Mouse (Mus musculus): ENCODE data around the gene Gipc1. TPM values are rescaled to one million over a fixed set of nuclear protein-coding genes. Genes with fewer than 3 reads are reported as not detected.

Gipc1 gene
- polyA plus RNA-seq, 1 experiment, result 17.3 TPM

- WGBS, result 48% methylated on average over 6 of the region's 6 CpGs
- Histone ChIP-seq H3K4me1 (ENCODE audit: control insufficient read depth, insufficient read depth, low read length) (no peaks in the 10 kb centered on the region; the same call in 1 of the 2 replicates), H3K4me3 (replicated peaks; ENCODE audit: control insufficient read depth, low read depth, low read length) (no peak overlapping the region), H3K27ac (ENCODE audit: control insufficient read depth, insufficient read depth, low read depth, low read length, poor library complexity) (0 out of 2 replicates have a peak overlapping the region, but pooled peaks have one; percentile 21)
- TF ChIP-seq CTCF (IDR thresholded peaks at IDR 0.05; ENCODE audit: control insufficient read depth, insufficient read depth, low read length), result no peak
- TF ChIP-seq POLR2A (IDR thresholded peaks at IDR 0.05; ENCODE audit: borderline replicate concordance, control insufficient read depth, low read depth, low read length), result no peak
Observed at GRCm38 (mm10) chr8:83625676-83626299, 26.7 kb upstream of the Gipc1 start.

- H3K4me3 ChIP-seq (replicated peaks; ENCODE audit: control insufficient read depth, low read depth, low read length), result no peak overlapping the region
- 78% methylated on average over 7 of the region's 7 CpGs for WGBS
- H3K4me1 ChIP-seq (ENCODE audit: control insufficient read depth, insufficient read depth, low read length), result peaks cover 1% of the 10 kb centered on the region; the same call in 1 of the 2 replicates
- TF ChIP-seq POLR2A (IDR thresholded peaks at IDR 0.05; ENCODE audit: borderline replicate concordance, control insufficient read depth, low read depth, low read length) (no peak), CTCF (IDR thresholded peaks at IDR 0.05; ENCODE audit: control insufficient read depth, insufficient read depth, low read length) (no peak)
- H3K27ac ChIP-seq (ENCODE audit: control insufficient read depth, insufficient read depth, low read depth, low read length, poor library complexity), result no peak overlapping the region
Observed at GRCm38 (mm10) chr8:83632083-83632707, 20.3 kb upstream of the Gipc1 start.

GRCm38 (mm10) chr8:83638856-83639255, 13.6 kb upstream of the Gipc1 start:
- H3K27ac ChIP-seq (ENCODE audit: control insufficient read depth, insufficient read depth, low read depth, low read length, poor library complexity), result no peak overlapping the region
- WGBS, result 73% methylated on average over 4 of the region's 4 CpGs
- H3K4me1 ChIP-seq (ENCODE audit: control insufficient read depth, insufficient read depth, low read length), result no peaks in the 10 kb centered on the region
- no peak overlapping the region for H3K4me3 ChIP-seq (replicated peaks; ENCODE audit: control insufficient read depth, low read depth, low read length)
- no peak for TF ChIP-seq CTCF (IDR thresholded peaks at IDR 0.05; ENCODE audit: control insufficient read depth, insufficient read depth, low read length)
- TF ChIP-seq POLR2A (IDR thresholded peaks at IDR 0.05; ENCODE audit: borderline replicate concordance, control insufficient read depth, low read depth, low read length), result no peak

GRCm38 (mm10) chr8:83639649-83640048, 12.8 kb upstream of the Gipc1 start:
- TF ChIP-seq CTCF (IDR thresholded peaks at IDR 0.05; ENCODE audit: control insufficient read depth, insufficient read depth, low read length), result no peak
- TF ChIP-seq POLR2A (IDR thresholded peaks at IDR 0.05; ENCODE audit: borderline replicate concordance, control insufficient read depth, low read depth, low read length), result no peak
- 31% methylated on average over 5 of the region's 5 CpGs for WGBS
- Histone ChIP-seq H3K4me3 (replicated peaks; ENCODE audit: control insufficient read depth, low read depth, low read length) (no peak overlapping the region), H3K4me1 (ENCODE audit: control insufficient read depth, insufficient read depth, low read length) (no peaks in the 10 kb centered on the region), H3K27ac (ENCODE audit: control insufficient read depth, insufficient read depth, low read depth, low read length, poor library complexity) (no peak overlapping the region)

GRCm38 (mm10) chr8:83647511-83647910, 5.0 kb upstream of the Gipc1 start:
- Histone ChIP-seq H3K27ac (ENCODE audit: control insufficient read depth, insufficient read depth, low read depth, low read length, poor library complexity) (no peak overlapping the region), H3K4me1 (ENCODE audit: control insufficient read depth, insufficient read depth, low read length) (no peaks in the 10 kb centered on the region; the same call in none of the 2 replicates), H3K4me3 (replicated peaks; ENCODE audit: control insufficient read depth, low read depth, low read length) (no peak overlapping the region)
- TF ChIP-seq CTCF (IDR thresholded peaks at IDR 0.05; ENCODE audit: control insufficient read depth, insufficient read depth, low read length), result no peak
- TF ChIP-seq POLR2A (IDR thresholded peaks at IDR 0.05; ENCODE audit: borderline replicate concordance, control insufficient read depth, low read depth, low read length), result no peak
- WGBS, result 98% methylated on average over 11 of the region's 11 CpGs

- 93% methylated on average over 4 of the region's 4 CpGs for WGBS
- H3K4me1 ChIP-seq (ENCODE audit: control insufficient read depth, insufficient read depth, low read length), result no peaks in the 10 kb centered on the region; the same call in none of the 2 replicates
Observed at GRCm38 (mm10) chr8:83648031-83648430, 4.4 kb upstream of the Gipc1 start.

GRCm38 (mm10) chr8:83649699-83650098, 2.8 kb upstream of the Gipc1 start:
- WGBS, result 88% methylated on average over 6 of the region's 6 CpGs
- Histone ChIP-seq H3K4me3 (replicated peaks; ENCODE audit: control insufficient read depth, low read depth, low read length) (no peak overlapping the region), H3K4me1 (ENCODE audit: control insufficient read depth, insufficient read depth, low read length) (no peaks in the 10 kb centered on the region; the same call in none of the 2 replicates), H3K27ac (ENCODE audit: control insufficient read depth, insufficient read depth, low read depth, low read length, poor library complexity) (no peak overlapping the region)
- TF ChIP-seq POLR2A (IDR thresholded peaks at IDR 0.05; ENCODE audit: borderline replicate concordance, control insufficient read depth, low read depth, low read length) (no peak), CTCF (IDR thresholded peaks at IDR 0.05; ENCODE audit: control insufficient read depth, insufficient read depth, low read length) (no peak)

More at GRCm38 (mm10) chr8:83648031-83648430, 4.4 kb upstream of the Gipc1 start:
- TF ChIP-seq POLR2A (IDR thresholded peaks at IDR 0.05; ENCODE audit: borderline replicate concordance, control insufficient read depth, low read depth, low read length) (no peak), CTCF (IDR thresholded peaks at IDR 0.05; ENCODE audit: control insufficient read depth, insufficient read depth, low read length) (no peak)
- Histone ChIP-seq H3K27ac (ENCODE audit: control insufficient read depth, insufficient read depth, low read depth, low read length, poor library complexity) (no peak overlapping the region), H3K4me3 (replicated peaks; ENCODE audit: control insufficient read depth, low read depth, low read length) (no peak overlapping the region)
